Mouse (Mus musculus) myocyte (in vitro differentiated cells): ENCODE measurements around the gene Cd3eap.

ENCODE experiments used
- CEBPB ChIP-seq: IDR thresholded peaks from 2 replicates; pipeline ENCODE4 v1.6.1; 2011; ENCODE audit warnings: mild to moderate bottlenecking, moderate library complexity; ENCODE audit not compliant: poor library complexity, insufficient read depth, severe bottlenecking
- E2F4 ChIP-seq: IDR thresholded peaks from one replicate; pipeline ENCODE4 v1.6.1; 2011; ENCODE audit warnings: mild to moderate bottlenecking, control low read depth, moderate library complexity; ENCODE audit not compliant: insufficient read depth
- MAX ChIP-seq: IDR thresholded peaks from one replicate; pipeline ENCODE4 v1.6.1; 2011; ENCODE audit warnings: low read depth, mild to moderate bottlenecking, control low read depth
- POLR2A ChIP-seq: IDR thresholded peaks from one replicate; pipeline ENCODE4 v1.6.1; 2011; ENCODE audit warnings: low read depth, mild to moderate bottlenecking, control low read depth, moderate library complexity; ENCODE audit not compliant: insufficient read length
- POLR2AphosphoS2 ChIP-seq: IDR thresholded peaks from one replicate; pipeline ENCODE4 v1.6.1; 2011; ENCODE audit warnings: low read depth, control low read depth; ENCODE audit not compliant: insufficient read length
- REST ChIP-seq: IDR thresholded peaks from one replicate; pipeline ENCODE4 v1.6.1; 2011; ENCODE audit warnings: mild to moderate bottlenecking, control low read depth, moderate library complexity; ENCODE audit not compliant: insufficient read depth, insufficient read length
- TCF12 ChIP-seq: IDR thresholded peaks from one replicate; pipeline ENCODE4 v1.6.1; 2011; ENCODE audit warnings: mild to moderate bottlenecking, control low read depth; ENCODE audit not compliant: poor library complexity, insufficient read depth, severe bottlenecking
- TCF3 ChIP-seq: IDR thresholded peaks from one replicate; pipeline ENCODE4 v1.6.1; 2011; ENCODE audit warnings: low read depth, control low read depth; ENCODE audit not compliant: insufficient read length
- USF1 ChIP-seq: IDR thresholded peaks from one replicate; pipeline ENCODE4 v1.6.1; 2011; ENCODE audit warnings: low read depth, mild to moderate bottlenecking, control low read depth, moderate library complexity

DNA sequence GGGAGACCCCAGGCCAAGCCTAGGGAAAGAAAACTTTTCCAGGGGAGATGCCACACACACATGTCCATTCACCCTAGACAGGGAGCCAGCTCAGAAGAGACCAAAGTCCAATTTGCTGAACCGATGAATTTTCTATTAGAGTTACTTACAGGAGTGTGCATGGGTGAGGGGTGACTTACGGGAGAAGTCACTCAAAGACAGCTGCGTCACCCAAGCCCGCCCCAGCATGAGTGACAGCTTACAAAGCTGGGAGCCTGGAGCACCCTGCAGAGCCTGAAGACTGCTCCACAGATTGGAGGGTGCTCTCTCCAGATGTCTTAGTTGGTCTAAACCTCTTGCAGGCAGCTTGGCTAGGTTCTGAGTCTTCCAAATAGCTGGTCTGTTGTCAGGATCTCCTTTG, 47.3 kb downstream of the Cd3eap start:
- no peak for TF ChIP-seq REST
- TF ChIP-seq TCF12: no peak
- no peak for TF ChIP-seq POLR2A
- no peak for TF ChIP-seq CEBPB
- no peak for TF ChIP-seq MAX
- TF ChIP-seq USF1: no peak
- TF ChIP-seq E2F4: no peak
- no peak for TF ChIP-seq POLR2AphosphoS2
- no peak for TF ChIP-seq TCF3
